Mouse (Mus musculus): Measurements from ENCODE around the gene Grin2a. TPM values are rescaled to one million over a fixed set of nuclear protein-coding genes. Genes with fewer than 3 reads are reported as not detected.

Grin2a gene
- polyA plus RNA-seq, 1 experiment from 2014 or later: not detected

- H3K4me3 ChIP-seq (ENCODE audit: inconsistent target): no peak overlapping the region
- H3K79me2 ChIP-seq (ENCODE audit: inconsistent target): no peaks in the 10 kb centered on the region
- no peak overlapping the region for H3K27ac ChIP-seq
- no peaks in the 10 kb centered on the region for H3K36me3 ChIP-seq (ENCODE audit: inconsistent target)
- WGBS (ENCODE audit: missing documents): 93% methylated on average over 8 of the region's 8 CpGs
Observed at GRCm38 (mm10) chr16:9735365-9736080, 259.8 kb downstream of the Grin2a start.

DNA sequence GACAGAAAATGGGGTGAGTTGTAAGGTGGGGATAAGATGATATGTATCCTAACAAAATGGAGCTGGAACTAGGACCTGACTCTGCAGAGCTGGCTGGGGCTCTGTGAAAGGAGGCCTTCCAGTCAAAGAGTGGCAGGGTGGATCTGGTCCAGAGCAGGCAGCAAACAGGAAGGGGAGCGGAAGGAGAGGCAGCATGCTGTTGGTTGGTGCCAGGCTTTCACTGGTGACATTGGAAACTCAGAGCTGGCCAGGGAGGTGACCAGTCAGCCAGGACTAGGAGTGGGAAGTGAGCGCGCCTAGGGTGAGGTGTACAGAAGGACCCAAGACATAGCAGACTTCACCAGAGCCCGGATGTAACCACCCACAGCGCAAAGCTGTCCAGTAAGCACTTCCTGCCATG is 267.8 kb downstream of the Grin2a start:
- Histone ChIP-seq H3K27ac (no peak overlapping the region), H3K36me3 (ENCODE audit: inconsistent target) (no peaks in the 10 kb centered on the region), H3K4me3 (ENCODE audit: inconsistent target) (no peak overlapping the region), H3K79me2 (ENCODE audit: inconsistent target) (no peaks in the 10 kb centered on the region)
- WGBS (ENCODE audit: missing documents): 87% methylated on average over 5 of the region's 5 CpGs

- Histone ChIP-seq H3K4me3 (ENCODE audit: inconsistent target) (no peak overlapping the region), H3K79me2 (ENCODE audit: inconsistent target) (no peaks in the 10 kb centered on the region), H3K36me3 (ENCODE audit: inconsistent target) (no peaks in the 10 kb centered on the region), H3K27ac (no peak overlapping the region)
- 83% methylated on average over 7 of the region's 7 CpGs for WGBS (ENCODE audit: missing documents)
Observed at GRCm38 (mm10) chr16:9725578-9726113, 269.7 kb downstream of the Grin2a start.

- Histone ChIP-seq H3K4me3 (ENCODE audit: inconsistent target) (no peak overlapping the region), H3K27ac (no peak overlapping the region), H3K79me2 (ENCODE audit: inconsistent target) (no peaks in the 10 kb centered on the region), H3K36me3 (ENCODE audit: inconsistent target) (no peaks in the 10 kb centered on the region)
- 83% methylated on average over 2 of the region's 2 CpGs for WGBS (ENCODE audit: missing documents)
Observed at GRCm38 (mm10) chr16:9711398-9711797, 284.0 kb downstream of the Grin2a start.

- Histone ChIP-seq H3K79me2 (ENCODE audit: inconsistent target) (no peaks in the 10 kb centered on the region), H3K4me3 (ENCODE audit: inconsistent target) (no peak overlapping the region), H3K36me3 (ENCODE audit: inconsistent target) (no peaks in the 10 kb centered on the region), H3K27ac (no peak overlapping the region)
- WGBS (ENCODE audit: missing documents): 47% methylated on average over 2 of the region's 2 CpGs
Observed at GRCm38 (mm10) chr16:9709921-9710320, 285.4 kb downstream of the Grin2a start.

GRCm38 (mm10) chr16:9697141-9697540 is 298.2 kb downstream of the Grin2a start:
- H3K27ac ChIP-seq: no peak overlapping the region
- H3K36me3 ChIP-seq (ENCODE audit: inconsistent target): no peaks in the 10 kb centered on the region
- WGBS (ENCODE audit: missing documents): 58% methylated on average over 2 of the region's 2 CpGs
- no peaks in the 10 kb centered on the region for H3K79me2 ChIP-seq (ENCODE audit: inconsistent target)
- H3K4me3 ChIP-seq (ENCODE audit: inconsistent target): no peak overlapping the region

GRCm38 (mm10) chr16:9694081-9694480 is 301.3 kb downstream of the Grin2a start:
- H3K27ac ChIP-seq: no peak overlapping the region
- H3K79me2 ChIP-seq (ENCODE audit: inconsistent target): no peaks in the 10 kb centered on the region
- H3K4me3 ChIP-seq (ENCODE audit: inconsistent target): no peak overlapping the region
- WGBS (ENCODE audit: missing documents): 54% methylated on average over 4 of the region's 4 CpGs
- no peaks in the 10 kb centered on the region for H3K36me3 ChIP-seq (ENCODE audit: inconsistent target)

DNA sequence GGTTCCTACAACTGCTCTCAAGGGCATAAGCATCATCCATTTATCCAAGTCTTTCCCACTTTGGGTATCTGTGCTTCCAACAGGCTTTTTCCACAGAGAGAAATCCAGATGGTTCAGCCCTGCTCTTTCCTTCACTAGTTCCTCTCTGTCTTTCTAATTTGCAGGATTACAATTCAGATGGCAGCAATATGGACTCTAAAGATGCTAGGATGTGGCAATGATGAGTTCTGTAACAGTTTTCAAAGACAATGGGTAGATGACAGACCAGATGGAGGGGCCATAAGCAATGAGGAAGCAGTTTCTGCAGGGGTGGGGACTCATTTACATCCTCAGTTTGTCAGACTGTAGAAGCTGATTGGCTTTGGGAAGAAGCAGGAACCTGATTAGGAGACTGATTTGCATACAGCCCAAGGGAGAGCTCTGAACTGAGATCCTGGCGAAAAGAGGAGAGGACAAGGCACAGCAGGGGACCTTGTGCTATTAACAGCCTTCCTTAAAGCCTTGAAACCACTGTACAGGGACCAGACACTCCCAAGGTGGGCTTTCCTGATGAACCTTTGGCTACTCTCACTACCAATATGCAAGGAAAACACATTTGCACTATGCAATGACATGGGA is 306.7 kb downstream of the Grin2a start:
- Histone ChIP-seq H3K27ac (no peak overlapping the region), H3K79me2 (ENCODE audit: inconsistent target) (no peaks in the 10 kb centered on the region), H3K4me3 (ENCODE audit: inconsistent target) (no peak overlapping the region), H3K36me3 (ENCODE audit: inconsistent target) (no peaks in the 10 kb centered on the region)
- WGBS (ENCODE audit: missing documents): 20% methylated on average over 1 of the region's 1 CpGs

- no peaks in the 10 kb centered on the region for H3K36me3 ChIP-seq (ENCODE audit: inconsistent target)
- no peak overlapping the region for H3K27ac ChIP-seq
- H3K79me2 ChIP-seq (ENCODE audit: inconsistent target): no peaks in the 10 kb centered on the region
- no peak overlapping the region for H3K4me3 ChIP-seq (ENCODE audit: inconsistent target)
- 95% methylated on average over 4 of the region's 4 CpGs for WGBS (ENCODE audit: missing documents)
Observed at GRCm38 (mm10) chr16:9680572-9680971, 314.8 kb downstream of the Grin2a start.

DNA sequence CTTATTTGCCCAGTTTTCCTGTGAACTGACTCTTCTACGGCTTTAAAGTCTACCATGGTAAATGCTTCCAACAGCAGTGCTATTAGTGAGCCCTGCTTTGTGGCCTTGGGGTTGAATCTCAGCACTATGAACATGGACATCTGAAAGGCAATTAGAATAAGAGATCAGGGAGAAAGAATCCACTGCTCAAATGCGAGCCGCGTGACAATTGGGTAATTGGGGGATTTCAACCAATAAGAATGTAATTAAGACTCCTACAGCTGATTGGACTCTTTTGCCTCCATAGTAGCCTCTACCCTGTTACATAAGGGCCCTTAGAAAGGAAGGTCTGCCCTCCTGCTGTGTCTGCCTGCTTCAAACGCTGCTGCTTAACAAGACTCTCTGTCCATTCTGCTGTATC is 315.4 kb downstream of the Grin2a start:
- 85% methylated on average over 5 of the region's 5 CpGs for WGBS (ENCODE audit: missing documents)
- no peaks in the 10 kb centered on the region for H3K36me3 ChIP-seq (ENCODE audit: inconsistent target)
- H3K4me3 ChIP-seq (ENCODE audit: inconsistent target): no peak overlapping the region
- H3K79me2 ChIP-seq (ENCODE audit: inconsistent target): no peaks in the 10 kb centered on the region
- H3K27ac ChIP-seq: no peak overlapping the region

DNA sequence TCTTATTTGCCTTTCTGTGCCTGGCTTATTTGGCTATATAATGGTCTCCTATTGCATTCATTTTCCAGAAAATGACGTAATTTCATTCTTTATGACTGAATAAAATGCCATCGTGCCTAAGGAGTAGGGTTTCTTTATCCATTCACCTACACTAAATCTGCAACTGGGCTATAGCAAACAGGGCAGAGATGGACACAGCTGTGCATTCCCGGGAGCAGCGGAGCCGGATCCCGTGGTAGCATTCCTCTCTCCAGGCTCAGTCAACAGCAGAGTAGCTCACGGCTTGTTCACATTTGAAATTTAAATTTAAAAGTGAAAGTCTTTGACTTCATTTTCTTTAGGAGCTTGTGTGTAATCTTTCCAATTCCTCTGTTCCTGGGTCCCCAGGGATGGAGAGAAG is 316.6 kb downstream of the Grin2a start:
- WGBS (ENCODE audit: missing documents): 93% methylated on average over 7 of the region's 7 CpGs
- H3K4me3 ChIP-seq (ENCODE audit: inconsistent target): no peak overlapping the region
- H3K36me3 ChIP-seq (ENCODE audit: inconsistent target): no peaks in the 10 kb centered on the region
- no peak overlapping the region for H3K27ac ChIP-seq
- H3K79me2 ChIP-seq (ENCODE audit: inconsistent target): no peaks in the 10 kb centered on the region

DNA sequence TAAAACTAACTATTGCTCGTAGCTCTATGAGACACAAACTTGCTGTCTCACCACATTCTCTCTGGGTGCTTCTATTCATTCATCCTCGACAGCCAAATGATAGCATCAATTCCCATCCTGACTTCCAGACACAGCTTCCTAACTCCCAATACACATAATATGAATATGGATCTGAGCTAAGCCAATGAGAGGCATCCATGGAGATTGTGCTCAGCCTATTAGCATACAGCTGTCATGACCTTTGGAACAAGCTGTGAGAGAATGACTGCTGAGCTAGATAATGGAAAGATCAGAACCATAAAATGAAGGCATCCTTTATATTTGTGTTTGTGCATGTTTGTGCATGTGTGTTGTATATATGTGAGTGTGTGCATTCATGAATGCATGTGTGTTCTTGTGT is 323.0 kb downstream of the Grin2a start:
- Histone ChIP-seq H3K36me3 (ENCODE audit: inconsistent target) (no peaks in the 10 kb centered on the region), H3K4me3 (ENCODE audit: inconsistent target) (no peak overlapping the region), H3K27ac (no peak overlapping the region), H3K79me2 (ENCODE audit: inconsistent target) (no peaks in the 10 kb centered on the region)
- WGBS (ENCODE audit: missing documents): 69% methylated on average over 2 of the region's 2 CpGs

DNA sequence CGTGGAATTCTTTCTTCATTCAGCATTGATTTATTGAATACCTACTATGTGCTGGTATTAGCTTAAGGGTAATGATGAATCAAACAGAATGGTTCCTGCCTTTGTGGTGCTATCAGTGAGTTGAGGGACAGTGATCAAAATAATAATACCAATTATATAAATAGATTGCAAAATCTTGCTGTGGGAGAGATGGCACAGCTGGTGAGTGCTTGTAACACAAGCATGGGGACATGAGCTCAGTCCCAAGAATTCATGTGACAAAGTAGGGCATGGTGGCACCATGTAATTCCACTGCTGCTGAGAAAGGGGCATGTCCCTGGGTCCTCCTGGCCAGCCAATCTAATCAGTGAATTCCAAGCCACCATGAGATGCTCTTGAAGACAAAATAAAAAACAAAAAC is 324.1 kb downstream of the Grin2a start:
- H3K79me2 ChIP-seq (ENCODE audit: inconsistent target): no peaks in the 10 kb centered on the region
- 73% methylated on average over 1 of the region's 1 CpGs for WGBS (ENCODE audit: missing documents)
- no peak overlapping the region for H3K27ac ChIP-seq
- H3K36me3 ChIP-seq (ENCODE audit: inconsistent target): no peaks in the 10 kb centered on the region
- no peak overlapping the region for H3K4me3 ChIP-seq (ENCODE audit: inconsistent target)

DNA sequence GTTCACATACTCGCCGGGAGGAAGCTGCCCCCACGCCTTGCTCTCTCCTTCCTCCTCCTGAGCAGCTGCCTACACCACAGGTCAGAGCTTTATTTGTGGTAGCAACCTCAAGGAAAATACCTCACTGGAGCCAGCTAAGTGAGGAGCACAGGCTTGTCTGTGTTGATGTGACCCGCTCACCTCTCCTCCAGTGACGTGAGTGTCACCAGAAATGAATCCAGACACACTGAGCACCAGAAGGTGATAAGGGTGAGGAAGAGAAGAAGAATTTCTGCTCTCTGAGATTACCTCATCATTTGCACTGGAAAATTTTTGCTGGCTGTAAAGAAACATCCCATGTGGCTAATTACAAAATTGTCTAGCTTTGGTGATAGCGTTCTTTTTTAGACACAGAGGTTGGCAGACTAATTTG is 324.6 kb downstream of the Grin2a start:
- Histone ChIP-seq H3K27ac (no peak overlapping the region), H3K79me2 (ENCODE audit: inconsistent target) (no peaks in the 10 kb centered on the region), H3K36me3 (ENCODE audit: inconsistent target) (no peaks in the 10 kb centered on the region), H3K4me3 (ENCODE audit: inconsistent target) (no peak overlapping the region)
- 51% methylated on average over 6 of the region's 6 CpGs for WGBS (ENCODE audit: missing documents)

DNA sequence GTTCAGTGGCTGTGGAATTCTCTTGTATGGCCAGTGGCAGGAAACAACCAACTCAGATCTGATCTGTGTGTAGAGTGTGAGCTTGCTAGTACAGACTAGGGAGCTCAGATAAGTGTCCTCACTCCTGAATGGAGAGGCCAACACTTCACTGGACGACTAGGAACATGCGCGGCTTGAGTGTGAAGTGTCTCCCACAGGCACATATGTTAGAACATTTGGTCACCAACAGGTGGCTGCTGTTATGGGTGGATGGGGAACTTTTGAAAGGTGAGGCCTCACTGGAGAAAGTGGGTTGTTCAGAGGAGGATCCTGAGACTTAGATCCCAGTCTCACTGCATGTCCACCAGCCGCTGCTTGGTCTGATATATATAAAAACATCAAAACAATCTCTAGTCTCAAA is 329.5 kb downstream of the Grin2a start:
- WGBS (ENCODE audit: missing documents): 88% methylated on average over 4 of the region's 4 CpGs
- no peaks in the 10 kb centered on the region for H3K36me3 ChIP-seq (ENCODE audit: inconsistent target)
- H3K4me3 ChIP-seq (ENCODE audit: inconsistent target): no peak overlapping the region
- H3K79me2 ChIP-seq (ENCODE audit: inconsistent target): no peaks in the 10 kb centered on the region
- H3K27ac ChIP-seq: no peak overlapping the region

All from macrophage (primary cell).